Mouse (Mus musculus): ENCODE data around the gene Letmd1.
"Not testable (repeated sequence)": the region's sequence is repeated elsewhere in the genome, so short reads cannot be mapped to it uniquely, and the experiment has no call there.

The Letmd1 gene

GRCm38 (mm10) chr15:100494647-100495046 lies 25.8 kb downstream of the Letmd1 start:
- no peak for DNase-seq (ENCODE audit: inconsistent age in 2 of 2, low spot score in 1 of 2)

GRCm38 (mm10) chr15:100495102-100495501 lies 26.3 kb downstream of the Letmd1 start, which contains the start of gene Csrnp2:
Csrnp2 (minus strand) TSS chr15:100495488.
- peak; percentile 92 to 97 for DNase-seq (ENCODE audit: inconsistent age in 2 of 2, low spot score in 1 of 2)

GRCm38 (mm10) chr15:100499506-100499905 lies 30.7 kb downstream of the Letmd1 start:
- not testable (repeated sequence) for DNase-seq (ENCODE audit: inconsistent age in 2 of 2, low spot score in 1 of 2)

- DNase-seq (ENCODE audit: inconsistent age in 2 of 2, low spot score in 1 of 2) = no peak
These were observed 39.8 kb downstream of the Letmd1 start for GRCm38 (mm10) chr15:100508454-100509167.

GRCm38 (mm10) chr15:100510072-100510471 lies 41.2 kb downstream of the Letmd1 start:
- DNase-seq (ENCODE audit: inconsistent age in 2 of 2, low spot score in 1 of 2) = no peak

GRCm38 (mm10) chr15:100513387-100513786 lies 44.6 kb downstream of the Letmd1 start:
- no peak for DNase-seq (ENCODE audit: inconsistent age in 2 of 2, low spot score in 1 of 2)

- no peak for DNase-seq (ENCODE audit: inconsistent age in 2 of 2, low spot score in 1 of 2)
These were observed 46.3 kb downstream of the Letmd1 start for GRCm38 (mm10) chr15:100515121-100515520.

GRCm38 (mm10) chr15:100520306-100520705 lies 51.5 kb downstream of the Letmd1 start:
- DNase-seq (ENCODE audit: inconsistent age in 2 of 2, low spot score in 1 of 2) = no peak

- DNase-seq (ENCODE audit: inconsistent age in 2 of 2, low spot score in 1 of 2) = no peak
These were observed 56.6 kb downstream of the Letmd1 start for GRCm38 (mm10) chr15:100525405-100525804.

GRCm38 (mm10) chr15:100527900-100528299 lies 59.1 kb downstream of the Letmd1 start:
- no peak for DNase-seq (ENCODE audit: inconsistent age in 2 of 2, low spot score in 1 of 2)
